8 mouse cellular contexts compared by ENCODE assay signal in the genomic region with DNA sequence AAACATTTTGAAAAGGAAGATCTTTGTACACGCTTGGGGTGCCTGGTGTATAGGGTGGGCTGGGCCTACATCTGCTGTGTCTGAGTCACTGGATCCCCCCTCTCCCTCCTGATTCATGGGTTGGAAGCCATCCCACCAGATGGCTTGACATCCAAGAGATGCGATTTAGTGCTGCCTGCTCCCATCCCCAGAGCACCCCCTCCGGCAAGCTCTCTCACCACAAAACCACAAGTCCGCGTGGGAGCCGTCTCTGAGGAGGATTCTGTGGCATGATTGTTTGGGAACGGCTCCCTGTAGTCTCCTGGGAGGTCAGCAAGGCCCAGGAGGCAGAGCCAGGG. TPM values are rescaled to one million over a fixed set of nuclear protein-coding genes. Genes with fewer than 3 reads are reported as not detected.
DNase-seq lines count a peak whose midpoint lies in the region; ATAC-seq and TF ChIP-seq lines count a peak whose summit lies in the region.

No protein-coding gene starts in this region.

- no peak for TF ChIP-seq POLR2A in lung, adult 2 months (IDR thresholded peaks at IDR 0.05; ENCODE audit: borderline replicate concordance, extremely low read depth, low read depth, low read length)
- no peak for TF ChIP-seq POLR2A in myocyte (IDR thresholded peaks at IDR 0.05; ENCODE audit: insufficient read length, low read depth)

- WGBS in lung, adult 2 months = 52% methylated on average over 7 of the region's 7 CpGs
- WGBS in hindbrain, embryonic 13.5 days = 81% methylated on average over 7 of the region's 7 CpGs

- H3K4me3 ChIP-seq in lung, adult 2 months (replicated peaks; ENCODE audit: extremely low read depth, low read depth, low read length) = no peak overlapping the region
- H3K4me3 ChIP-seq in myocyte = no peak overlapping the region
- no peak overlapping the region for H3K4me3 ChIP-seq in hindbrain, embryonic 13.5 days

- H3K79me2 ChIP-seq in myocyte (ENCODE audit: control insufficient read depth, insufficient read depth) = no peaks in the 10 kb centered on the region

- DNase-seq in lung, adult 2 months = peak; percentile 3
- DNase-seq in lung, adult 18-20 months = no peak
- DNase-seq in frontal cortex, postnatal 25 days (ENCODE audit: low spot score in 2 of 2) = peak; percentile 32 to 38
- peak; percentile 9 to 20 for DNase-seq in kidney, postnatal 36 days
- DNase-seq in cerebellum, adult 9-10 months = no peak
- DNase-seq in thymus, postnatal 25 days = no peak

- no peaks in the 10 kb centered on the region for H3K27me3 ChIP-seq in myocyte (ENCODE audit: control insufficient read depth, insufficient read depth, insufficient read length)
- no peaks in the 10 kb centered on the region for H3K27me3 ChIP-seq in hindbrain, embryonic 13.5 days

- no peak overlapping the region for H3K9ac ChIP-seq in hindbrain, embryonic 13.5 days

- no peaks in the 10 kb centered on the region; the same call in 1 of the 2 replicates for H3K9me3 ChIP-seq in hindbrain, embryonic 13.5 days

- no peak overlapping the region for H3ac ChIP-seq in myocyte (ENCODE audit: control insufficient read depth, insufficient read length)

- H3K4me1 ChIP-seq in lung, adult 2 months (ENCODE audit: control insufficient read depth, insufficient read depth, low read length) = no peaks in the 10 kb centered on the region
- H3K4me1 ChIP-seq in hindbrain, embryonic 13.5 days (replicated peaks) = no peaks in the 10 kb centered on the region

- H3K36me3 ChIP-seq in myocyte (ENCODE audit: control insufficient read depth, insufficient read depth) = no peaks in the 10 kb centered on the region
- no peaks in the 10 kb centered on the region for H3K36me3 ChIP-seq in hindbrain, embryonic 13.5 days

- no peak for TF ChIP-seq CTCF in lung, adult 2 months (IDR thresholded peaks at IDR 0.05; ENCODE audit: insufficient read depth, low read length)

- H3K4me2 ChIP-seq in myocyte (ENCODE audit: low read depth) = peak overlapping the region; percentile 62
- no peak overlapping the region for H3K4me2 ChIP-seq in hindbrain, embryonic 13.5 days

- H3K27ac ChIP-seq in hindbrain, embryonic 13.5 days = no peak overlapping the region

- no peak for ATAC-seq in hindbrain, embryonic 13.5 days (ENCODE audit: low FRiP score)

TF ChIP-seq in myocyte, 11 proteins besides CTCF, POLR2A, EP300 and RAD21:
- peak in 2 of 3 experiments; percentile 69 to 79 for TF ChIP-seq MYOD1 (IDR thresholded peaks at IDR 0.05; ENCODE audit: control insufficient read depth in 1 of 3, insufficient read length in 2 of 3, low read depth in 2 of 3)
- TF ChIP-seq MYOG (IDR thresholded peaks at IDR 0.05; ENCODE audit: control insufficient read depth in 1 of 3, insufficient read depth in 1 of 3, insufficient read length in 2 of 3, low read depth in 2 of 3) = peak in 1 of 3 experiments; percentile 55
- TF ChIP-seq CEBPB (IDR thresholded peaks at IDR 0.05; ENCODE audit: insufficient read depth, poor library complexity, severe bottlenecking) = no peak
- no peak for TF ChIP-seq USF1 (IDR thresholded peaks at IDR 0.05; ENCODE audit: low read depth)
- TF ChIP-seq TCF3 (IDR thresholded peaks at IDR 0.05; ENCODE audit: insufficient read length, low read depth) = no peak
- no peak for TF ChIP-seq REST (IDR thresholded peaks at IDR 0.05; ENCODE audit: insufficient read depth, insufficient read length)
- TF ChIP-seq SRF (IDR thresholded peaks at IDR 0.05; ENCODE audit: control insufficient read depth, insufficient read length, low read depth) = no peak
- peak; percentile 13 for TF ChIP-seq MAX (IDR thresholded peaks at IDR 0.05; ENCODE audit: low read depth)
- no peak for TF ChIP-seq E2F4 (IDR thresholded peaks at IDR 0.05; ENCODE audit: insufficient read depth)
- TF ChIP-seq POLR2AphosphoS2 (IDR thresholded peaks at IDR 0.05; ENCODE audit: insufficient read length, low read depth) = no peak
- peak; percentile 75 for TF ChIP-seq TCF12 (IDR thresholded peaks at IDR 0.05; ENCODE audit: insufficient read depth, poor library complexity, severe bottlenecking)

RNA-seq across cellular contexts. Expression of a gene that starts 45.5 kb away (rescaled TPM):
- polyA plus RNA-seq in lung, adult 2 months (2012; rRNA removed) = 173 and 175 TPM in 2 replicates
- 63.3 TPM for polyA plus RNA-seq in myocyte (2012; fragmentation: generic; extraction: Trizol)
- 23.5 and 27.6 TPM in 2 replicates for polyA plus RNA-seq in hindbrain, embryonic 13.5 days (2015; fragmentation: Nextera tagmentation; extraction: Ambion mirVana)

RNA-seq across cellular contexts. Expression of a gene that starts 57.1 kb away (rescaled TPM):
- 203 and 218 TPM in 2 replicates for polyA plus RNA-seq in lung, adult 2 months (2012; rRNA removed)
- 144 TPM for polyA plus RNA-seq in myocyte (2012; fragmentation: generic; extraction: Trizol)
- 24.1 and 28.8 TPM in 2 replicates for polyA plus RNA-seq in hindbrain, embryonic 13.5 days (2015; fragmentation: Nextera tagmentation; extraction: Ambion mirVana)

Comparison
In these comparisons a context has a peak if more than half of its experiments do, and no peak if none do; other contexts are left out.
1. DNase-seq: peak in lung, adult 2 months (single experiment), frontal cortex, postnatal 25 days (2 of 2) and kidney, postnatal 36 days (2 of 2); none in lung, adult 18-20 months (0 of 2), cerebellum, adult 9-10 months (single experiment) and thymus, postnatal 25 days (single experiment).